Mouse (Mus musculus) kidney, embryonic 16.5 days (tissue): ENCODE data around the gene Zfp865. TPM values are rescaled to one million over a fixed set of nuclear protein-coding genes. Genes with fewer than 3 reads are reported as not detected.
"Not testable (repeated sequence)": the region's sequence is repeated elsewhere in the genome, so short reads cannot be mapped to it uniquely, and the experiment has no call there.

ENCODE experiments used
- ATAC-seq: fragments of 200-750 bp; cut with Nextera tagmentation; 2 replicates; pipeline ENCODE4 v1.8.0; 2017; ENCODE audit warnings: moderate TSS enrichment; ENCODE audit not compliant: low FRiP score, low TSS enrichment
- H3K27ac ChIP-seq: fragments of 300-500 bp; sonication (generic); 2 replicates; pipeline ENCODE4 v1.5.1; 2014; ENCODE audit warnings: low read length
- H3K27me3 ChIP-seq: fragments of 300-500 bp; sonication (generic); 2 replicates; pipeline ENCODE4 v1.6.1; 2014; ENCODE audit warnings: low read length, control low read depth, mixed read lengths; ENCODE audit not compliant: insufficient read depth
- H3K36me3 ChIP-seq: fragments of 300-500 bp; sonication (generic); 2 replicates; pipeline ENCODE4 v1.6.1; 2014; ENCODE audit warnings: low read length, control low read depth, mixed read lengths; ENCODE audit not compliant: insufficient read depth
- H3K4me1 ChIP-seq: fragments of 300-500 bp; sonication (generic); 2 replicates; pipeline ENCODE4 v1.6.1; 2014; ENCODE audit warnings: low read length, control low read depth, mixed read lengths; ENCODE audit not compliant: insufficient read depth
- H3K4me2 ChIP-seq: fragments of 300-500 bp; sonication (generic); replicated peaks from 2 replicates; pipeline ENCODE4 v1.6.1; 2014; ENCODE audit warnings: low read depth, low read length
- H3K4me3 ChIP-seq: fragments of 300-500 bp; sonication (generic); 2 replicates; pipeline ENCODE4 v1.5.1; 2014; ENCODE audit warnings: mild to moderate bottlenecking, low read length
- H3K9ac ChIP-seq: fragments of 300-500 bp; sonication (generic); replicated peaks from 2 replicates; pipeline ENCODE4 v1.6.1; 2014; ENCODE audit warnings: low read length
- H3K9me3 ChIP-seq: fragments of 300-500 bp; sonication (generic); 2 replicates; pipeline ENCODE4 v1.6.1; 2016; ENCODE audit warnings: low read length, control low read depth
- WGBS: fragments of 180-500 bp; shearing (Covaris S2); extraction: QIAGEN DNeasy Blood & Tissue Kit; methylation state at CpG from one replicate; pipeline ENCODE4 v1.1.7; 2014; 5-methylcytosine and 5-hydroxymethylcytosine counted together
- polyA plus RNA-seq: library from polyadenylated mRNA; unstranded; fragments of >200 nt; fragmentation: Nextera tagmentation; extraction: Ambion mirVana; gene quantifications from 2 replicates; pipeline ENCODE4 v1.2.1, GENCODE M21; 2015

Gene Zfp865
- polyA plus RNA-seq, 1 experiment from 2014 or later, result 6.6 TPM

DNA sequence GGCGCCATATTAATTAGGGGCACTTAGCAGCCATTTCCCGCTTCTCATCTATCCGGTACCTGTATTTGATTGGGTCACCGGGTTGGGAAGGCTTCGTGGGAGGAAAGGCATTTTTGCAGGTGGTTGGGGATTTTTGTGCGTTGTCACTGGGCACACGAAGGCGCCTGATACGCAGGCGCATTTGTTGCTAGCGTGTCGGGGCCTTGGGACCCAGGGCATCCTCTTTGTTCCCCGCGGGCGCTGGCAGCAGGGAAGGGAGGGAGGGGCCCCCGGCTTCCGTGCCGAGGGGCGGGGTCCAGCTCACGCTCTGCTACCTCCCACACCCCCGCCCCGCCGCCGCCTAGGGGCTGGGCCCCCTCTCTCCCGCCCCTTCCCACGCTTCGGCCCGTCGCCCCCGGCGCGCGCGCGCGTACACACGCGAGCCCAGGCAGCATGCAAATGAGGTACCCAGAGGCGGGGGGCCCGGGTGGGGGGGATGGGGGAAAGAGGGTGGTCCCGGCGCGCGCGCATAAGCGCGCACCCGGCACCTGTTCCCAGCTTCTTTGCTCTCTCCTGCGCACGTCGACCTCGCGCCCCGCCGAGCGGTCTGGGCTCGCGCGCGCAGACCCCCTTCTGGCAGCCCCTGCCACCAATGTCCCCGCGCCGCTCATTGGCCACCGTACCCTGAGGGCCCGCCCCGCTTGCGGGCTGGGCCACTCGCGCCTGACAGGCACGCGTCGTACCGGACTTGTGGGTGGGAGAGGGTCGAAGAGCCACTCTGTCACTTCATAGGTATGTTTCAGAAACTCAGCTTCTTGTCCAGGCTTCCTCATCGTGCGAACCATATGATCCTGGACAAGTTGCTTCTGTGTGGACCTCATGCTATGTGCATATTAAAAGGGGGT is 4.8 kb upstream of the Zfp865 start, which contains the start of gene Gm44973:
Gene Gm44973, plus strand, starts transcription at position 379 of the 884 bp plus-strand sequence.
- Histone ChIP-seq H3K4me3 (peak within 1 kb of the TSS; percentile 86), H3K9ac (peak within 1 kb of the TSS; percentile 95), H3K36me3 (peaks cover 33% of the 10 kb centered on the region), H3K4me2 (peak within 1 kb of the TSS; percentile 73), H3K27me3 (no peaks in the 10 kb centered on the region), H3K27ac (peak within 1 kb of the TSS; percentile 99), H3K4me1 (peaks cover 21% of the 10 kb centered on the region), H3K9me3 (no peaks in the 10 kb centered on the region)
- peak; percentile 79 for ATAC-seq
- WGBS, result under 1% methylated on average over 51 of the region's 76 CpGs

- WGBS, result 57% methylated on average over 3 of the region's 3 CpGs
- no peak for ATAC-seq
- peak overlapping the region; percentile 73 for H3K4me2 ChIP-seq
- peak overlapping the region; percentile 86 for H3K4me3 ChIP-seq
- H3K27ac ChIP-seq, result peak overlapping the region; percentile 99
- no peaks in the 10 kb centered on the region for H3K27me3 ChIP-seq
- H3K36me3 ChIP-seq, result peaks cover 26% of the 10 kb centered on the region
- H3K9ac ChIP-seq, result peak overlapping the region; percentile 79
- H3K4me1 ChIP-seq, result peaks cover 22% of the 10 kb centered on the region
- H3K9me3 ChIP-seq, result no peaks in the 10 kb centered on the region
These were observed 4.1 kb upstream of the Zfp865 start for GRCm38 (mm10) chr7:5016057-5016456.

- no peak overlapping the region for H3K9ac ChIP-seq
- ATAC-seq, result no peak
- no peak overlapping the region for H3K4me3 ChIP-seq
- H3K4me2 ChIP-seq, result no peak overlapping the region
- H3K36me3 ChIP-seq, result peaks cover 17% of the 10 kb centered on the region
- H3K27me3 ChIP-seq, result no peaks in the 10 kb centered on the region
- no peaks in the 10 kb centered on the region for H3K9me3 ChIP-seq
- H3K27ac ChIP-seq, result no peak overlapping the region
- H3K4me1 ChIP-seq, result peaks cover 31% of the 10 kb centered on the region
- WGBS, result 93% methylated on average over 2 of the region's 2 CpGs
These were observed 3.3 kb upstream of the Zfp865 start for GRCm38 (mm10) chr7:5016920-5017319.

DNA sequence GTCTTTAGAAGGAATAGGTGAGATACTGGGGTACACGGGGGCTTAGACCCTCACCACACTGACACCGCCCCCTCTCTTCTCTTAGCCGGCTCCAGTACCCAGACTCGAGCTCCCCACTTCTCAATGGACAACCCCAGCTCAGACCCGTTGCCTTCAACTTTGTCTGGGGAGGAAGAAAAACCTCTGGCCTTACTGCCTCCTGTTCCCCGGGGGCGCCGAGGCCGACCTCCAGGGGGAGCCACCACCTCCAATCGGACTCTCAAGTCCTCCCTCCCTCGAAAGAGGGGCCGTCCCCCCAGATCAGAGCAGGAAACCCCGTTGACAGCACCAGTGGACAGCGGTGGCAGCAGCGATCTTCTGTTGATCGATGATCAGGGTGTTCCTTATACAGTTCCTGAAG is 2.8 kb upstream of the Zfp865 start:
- WGBS, result 93% methylated on average over 16 of the region's 16 CpGs

GRCm38 (mm10) chr7:5017931-5018330 is 2.2 kb upstream of the Zfp865 start:
- no peaks in the 10 kb centered on the region for H3K9me3 ChIP-seq
- H3K4me3 ChIP-seq, result no peak overlapping the region
- peaks cover 17% of the 10 kb centered on the region for H3K36me3 ChIP-seq
- peaks cover 35% of the 10 kb centered on the region for H3K4me1 ChIP-seq
- no peak overlapping the region for H3K4me2 ChIP-seq
- H3K27me3 ChIP-seq, result no peaks in the 10 kb centered on the region
- 96% methylated on average over 21 of the region's 21 CpGs for WGBS
- ATAC-seq, result no peak
- no peak overlapping the region for H3K9ac ChIP-seq
- H3K27ac ChIP-seq, result no peak overlapping the region

More for the DNA sequence above, 2.8 kb upstream of the Zfp865 start:
- Histone ChIP-seq H3K4me3 (no peak overlapping the region), H3K9me3 (no peaks in the 10 kb centered on the region), H3K27ac (no peak overlapping the region), H3K4me2 (no peak overlapping the region), H3K4me1 (peaks cover 35% of the 10 kb centered on the region), H3K27me3 (no peaks in the 10 kb centered on the region), H3K36me3 (peaks cover 18% of the 10 kb centered on the region), H3K9ac (no peak overlapping the region)
- ATAC-seq, result no peak

DNA sequence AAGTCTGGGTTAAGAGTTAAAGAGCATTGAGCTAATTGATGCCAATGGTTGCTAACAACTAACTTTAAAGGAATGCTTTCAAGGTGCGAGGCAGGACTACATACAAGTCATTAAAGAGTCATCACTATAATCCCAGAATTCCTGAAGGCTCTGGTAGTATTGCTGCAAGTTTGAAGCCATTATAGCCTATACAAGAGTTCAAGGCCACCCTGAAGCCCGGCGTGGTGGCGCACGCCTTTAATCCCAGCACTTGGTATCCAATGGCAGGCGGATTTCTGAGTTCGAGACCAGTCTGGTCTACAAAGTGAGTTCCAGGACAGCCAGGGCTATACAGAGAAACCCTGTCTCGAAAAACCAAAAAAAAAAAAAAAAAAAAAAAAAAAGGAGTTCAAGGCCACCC is 600 bp upstream of the Zfp865 start:
- Histone ChIP-seq H3K9ac (peak overlapping the region; percentile 95), H3K4me2 (peak overlapping the region; percentile 80), H3K36me3 (peaks cover 31% of the 10 kb centered on the region), H3K4me1 (peaks cover 29% of the 10 kb centered on the region), H3K4me3 (peak overlapping the region; percentile 85), H3K27ac (peak overlapping the region; percentile 97)
- not testable (repeated sequence) for H3K9me3 ChIP-seq, H3K27me3 ChIP-seq, ATAC-seq
- 23% methylated on average over 8 of the region's 8 CpGs for WGBS

- Histone ChIP-seq H3K27me3 (no peaks in the 10 kb centered on the region), H3K27ac (peak overlapping the region; percentile 97), H3K4me2 (peak overlapping the region; percentile 80), H3K36me3 (peaks cover 35% of the 10 kb centered on the region), H3K4me3 (peak overlapping the region; percentile 85), H3K4me1 (peaks cover 29% of the 10 kb centered on the region), H3K9ac (peak overlapping the region; percentile 95), H3K9me3 (no peaks in the 10 kb centered on the region)
- WGBS, result under 1% methylated on average over 12 of the region's 15 CpGs
- ATAC-seq, result peak; percentile 13; the same call in 1 of the 2 replicates
These were observed 509 bp downstream of the Zfp865 start for GRCm38 (mm10) chr7:5020685-5021084.

- Histone ChIP-seq H3K4me2 (peak overlapping the region; percentile 80), H3K9me3 (no peaks in the 10 kb centered on the region), H3K4me3 (peak overlapping the region; percentile 85), H3K27ac (peak overlapping the region; percentile 97), H3K4me1 (peaks cover 24% of the 10 kb centered on the region), H3K27me3 (no peaks in the 10 kb centered on the region), H3K9ac (peak overlapping the region; percentile 95), H3K36me3 (peaks cover 38% of the 10 kb centered on the region)
- WGBS, result 46% methylated on average over 5 of the region's 5 CpGs
- no peak for ATAC-seq
These were observed 1.0 kb downstream of the Zfp865 start for GRCm38 (mm10) chr7:5021197-5021596.

- H3K4me3 ChIP-seq, result no peak overlapping the region
- peaks cover 84% of the 10 kb centered on the region for H3K36me3 ChIP-seq
- H3K4me1 ChIP-seq, result no peaks in the 10 kb centered on the region
- no peak overlapping the region for H3K27ac ChIP-seq
- 95% methylated on average over 22 of the region's 22 CpGs for WGBS
- H3K9me3 ChIP-seq, result peaks cover 45% of the 10 kb centered on the region
- H3K4me2 ChIP-seq, result no peak overlapping the region
- H3K9ac ChIP-seq, result no peak overlapping the region
- H3K27me3 ChIP-seq, result no peaks in the 10 kb centered on the region
- no peak for ATAC-seq
These were observed 9.4 kb downstream of the Zfp865 start for GRCm38 (mm10) chr7:5029543-5029942.

GRCm38 (mm10) chr7:5029946-5030345 is 9.8 kb downstream of the Zfp865 start:
- Histone ChIP-seq H3K27me3 (no peaks in the 10 kb centered on the region), H3K36me3 (peaks cover 84% of the 10 kb centered on the region), H3K9ac (no peak overlapping the region), H3K9me3 (peaks cover 45% of the 10 kb centered on the region), H3K27ac (no peak overlapping the region), H3K4me1 (no peaks in the 10 kb centered on the region), H3K4me3 (no peak overlapping the region), H3K4me2 (no peak overlapping the region)
- 94% methylated on average over 21 of the region's 21 CpGs for WGBS
- no peak for ATAC-seq
